Mouse (Mus musculus): Measurements from ENCODE around the gene Defb36. TPM values are rescaled to one million over a fixed set of nuclear protein-coding genes. Genes with fewer than 3 reads are reported as not detected.

The Defb36 gene
- polyA plus RNA-seq (2016; fragmentation: Nextera tagmentation; extraction: Ambion mirVana) = not detected in 2 replicates

DNA sequence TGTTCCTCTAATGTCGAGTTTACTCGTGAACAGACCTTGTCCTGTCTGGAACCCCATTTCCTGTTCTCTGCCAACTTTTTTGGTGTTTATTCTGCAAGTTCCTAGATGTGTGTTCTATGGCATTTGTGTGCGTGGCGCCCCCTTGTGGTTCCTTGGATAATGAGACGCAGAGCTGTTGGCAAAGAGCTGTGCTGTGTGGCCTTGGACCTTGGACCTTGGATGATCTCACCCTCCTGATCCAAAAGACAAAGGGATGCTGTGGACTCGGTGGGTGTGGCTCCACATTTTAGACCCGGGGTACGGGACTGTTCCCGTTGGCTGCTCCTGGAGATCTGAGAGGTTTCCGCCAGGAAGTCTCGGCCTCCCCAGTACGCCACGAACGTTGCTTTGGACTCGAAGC, at the start of gene Defb36:
Gene Defb36 (plus strand): TSS at position 271 of the 400 bp plus-strand sequence.
- H3K27ac ChIP-seq (replicated peaks) = no peak within 1 kb of the TSS
- no peaks in the 10 kb centered on the region for H3K27me3 ChIP-seq
- H3K4me1 ChIP-seq = no peaks in the 10 kb centered on the region
- H3K4me2 ChIP-seq (replicated peaks) = no peak within 1 kb of the TSS
- WGBS = 86% methylated on average over 15 of the region's 15 CpGs
- ATAC-seq (ENCODE audit: low FRiP score, low read depth) = no peak
- H3K9ac ChIP-seq (replicated peaks) = no peak within 1 kb of the TSS
- no peak within 1 kb of the TSS for H3K4me3 ChIP-seq
- no peaks in the 10 kb centered on the region for H3K36me3 ChIP-seq
- no peaks in the 10 kb centered on the region for H3K9me3 ChIP-seq

DNA sequence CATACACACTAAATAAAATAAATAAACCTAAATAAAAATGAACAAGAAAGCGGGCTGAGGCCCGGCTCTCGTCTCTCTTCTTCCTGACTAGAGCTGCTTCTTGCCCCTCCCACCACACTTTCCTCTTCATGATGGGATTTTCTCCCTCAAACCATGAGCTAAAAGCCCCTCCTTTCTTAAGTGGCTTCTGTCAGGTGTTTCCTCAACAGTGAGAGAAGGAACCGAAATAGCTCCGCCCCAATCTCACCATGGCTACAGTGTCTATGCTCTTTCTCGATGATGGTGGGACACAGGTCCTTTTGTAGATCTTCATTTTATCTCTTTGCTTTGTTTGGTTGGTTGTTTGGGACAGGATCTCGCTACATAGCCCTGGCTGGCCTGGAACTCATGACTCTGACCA, 47.5 kb upstream of the Defb36 start:
- Histone ChIP-seq H3K9ac (replicated peaks) (no peak overlapping the region), H3K36me3 (no peaks in the 10 kb centered on the region), H3K27me3 (no peaks in the 10 kb centered on the region), H3K9me3 (no peaks in the 10 kb centered on the region), H3K4me2 (replicated peaks) (no peak overlapping the region), H3K4me1 (peaks cover 2% of the 10 kb centered on the region; the same call in 1 of the 2 replicates), H3K4me3 (no peak overlapping the region), H3K27ac (replicated peaks) (no peak overlapping the region)
- no peak for ATAC-seq (ENCODE audit: low FRiP score, low read depth)
- WGBS = 92% methylated on average over 7 of the region's 7 CpGs

DNA sequence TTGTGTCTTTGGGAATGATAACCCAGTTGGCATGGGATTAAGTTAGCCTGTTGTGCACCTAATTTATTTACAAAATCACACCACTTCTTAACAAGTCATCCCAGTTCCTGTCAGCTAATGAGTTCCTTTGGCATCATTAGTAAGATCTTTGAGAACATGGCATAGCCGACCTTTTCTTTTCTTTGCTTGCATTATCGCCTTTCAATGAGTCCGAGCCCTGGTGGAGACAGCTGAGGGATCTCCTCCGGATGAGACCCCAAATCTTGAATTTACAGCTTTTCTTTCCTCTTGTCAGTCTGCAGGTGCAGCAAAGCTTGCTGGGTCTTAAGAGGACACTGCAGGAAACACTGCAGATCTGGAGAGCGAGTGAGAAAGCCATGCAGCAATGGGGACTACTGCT, 35.1 kb upstream of the Defb36 start, which contains the start of gene Gm17416:
Gene Gm17416 (plus strand): TSS at position 301 of the 400 bp plus-strand sequence.
- Histone ChIP-seq H3K9ac (replicated peaks) (no peak within 1 kb of the TSS), H3K27me3 (no peaks in the 10 kb centered on the region), H3K27ac (replicated peaks) (no peak within 1 kb of the TSS), H3K4me2 (replicated peaks) (no peak within 1 kb of the TSS), H3K36me3 (no peaks in the 10 kb centered on the region), H3K9me3 (no peaks in the 10 kb centered on the region), H3K4me3 (no peak within 1 kb of the TSS), H3K4me1 (no peaks in the 10 kb centered on the region)
- no peak for ATAC-seq (ENCODE audit: low FRiP score, low read depth)
- 88% methylated on average over 5 of the region's 5 CpGs for WGBS

DNA sequence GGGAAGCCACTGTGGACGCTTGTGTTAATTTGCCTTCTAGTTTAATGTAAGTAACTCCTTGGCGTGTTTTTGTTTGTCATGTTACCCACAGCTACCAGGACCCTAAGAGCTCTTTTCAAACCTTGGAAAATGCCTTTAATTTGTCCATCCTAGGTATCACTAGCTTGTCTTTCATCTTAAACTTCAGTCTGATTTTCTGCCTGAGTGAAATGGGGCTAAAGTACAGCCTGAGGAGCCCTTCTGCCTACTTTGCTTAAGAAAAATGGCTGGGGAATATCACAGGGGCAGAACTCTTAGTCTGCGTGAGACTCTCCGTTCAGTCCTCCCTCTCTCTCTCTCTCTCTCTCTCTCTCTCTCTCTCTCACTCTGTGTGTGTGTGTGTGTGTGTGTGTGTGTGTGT, 34.2 kb upstream of the Defb36 start:
- Histone ChIP-seq H3K9ac (replicated peaks) (no peak overlapping the region), H3K36me3 (no peaks in the 10 kb centered on the region), H3K9me3 (no peaks in the 10 kb centered on the region), H3K27me3 (no peaks in the 10 kb centered on the region), H3K4me3 (no peak overlapping the region), H3K4me2 (replicated peaks) (no peak overlapping the region), H3K27ac (replicated peaks) (no peak overlapping the region), H3K4me1 (no peaks in the 10 kb centered on the region)
- 80% methylated on average over 4 of the region's 4 CpGs for WGBS
- ATAC-seq (ENCODE audit: low FRiP score, low read depth) = no peak

DNA sequence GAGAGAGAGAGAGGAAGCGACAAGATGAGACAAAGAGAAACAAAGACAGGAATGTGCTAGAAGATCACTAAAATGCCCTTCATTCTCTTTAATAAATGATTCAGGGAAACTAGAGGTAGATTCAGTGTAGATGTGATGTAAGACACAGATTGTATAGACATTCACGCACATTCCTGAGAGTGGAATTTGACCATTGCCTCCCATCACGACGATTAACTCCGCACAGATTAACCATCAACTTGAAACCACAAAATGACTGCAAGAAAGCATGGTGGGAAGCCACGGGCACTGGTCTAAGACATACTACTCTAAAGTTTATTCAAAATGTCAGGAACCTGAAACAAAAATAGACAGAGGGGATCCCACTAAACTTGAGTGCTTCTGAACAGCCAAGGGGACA, 33.8 kb upstream of the Defb36 start:
- Histone ChIP-seq H3K27me3 (no peaks in the 10 kb centered on the region), H3K9me3 (no peaks in the 10 kb centered on the region), H3K36me3 (no peaks in the 10 kb centered on the region), H3K4me3 (no peak overlapping the region), H3K27ac (replicated peaks) (no peak overlapping the region), H3K4me2 (replicated peaks) (no peak overlapping the region), H3K4me1 (no peaks in the 10 kb centered on the region), H3K9ac (replicated peaks) (no peak overlapping the region)
- ATAC-seq (ENCODE audit: low FRiP score, low read depth) = no peak
- WGBS = 89% methylated on average over 6 of the region's 6 CpGs

DNA sequence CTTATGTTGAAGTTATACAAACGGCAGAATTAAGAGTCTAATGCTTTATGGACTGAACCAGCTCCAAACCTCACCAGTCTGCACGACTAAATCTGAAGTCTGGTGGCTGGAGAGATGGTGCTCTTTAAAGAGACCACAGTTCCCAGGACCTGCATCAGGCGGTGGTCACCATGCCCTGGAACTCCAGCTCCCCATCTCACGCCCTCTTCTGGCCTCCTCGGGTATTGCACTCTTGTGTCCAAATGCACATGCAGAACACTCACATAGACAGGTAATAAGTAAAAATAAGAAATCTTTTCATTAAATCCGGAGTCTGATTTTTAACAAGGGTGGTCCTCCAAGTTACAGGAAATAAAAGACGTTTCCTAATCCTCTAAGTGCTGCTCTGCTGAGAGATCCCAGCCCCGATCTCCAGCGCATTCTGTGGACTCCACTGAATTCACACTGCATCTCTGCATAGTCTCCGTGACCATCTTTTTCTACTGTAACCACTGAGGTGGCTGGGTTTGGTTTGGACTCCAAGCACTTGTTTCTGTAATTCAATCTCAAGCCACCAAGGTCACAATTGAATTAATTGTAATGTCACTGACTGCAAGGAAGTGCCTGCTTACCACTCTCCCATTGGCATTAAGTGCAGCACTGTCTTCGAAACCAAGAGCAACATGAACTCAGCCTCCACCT, 31.9 kb upstream of the Defb36 start, which contains the start of gene Defb21:
Gene Defb21 (plus strand): TSS at position 631 of the 681 bp plus-strand sequence.
- Histone ChIP-seq H3K27me3 (no peaks in the 10 kb centered on the region), H3K9me3 (no peaks in the 10 kb centered on the region), H3K4me2 (replicated peaks) (no peak within 1 kb of the TSS), H3K4me1 (no peaks in the 10 kb centered on the region), H3K4me3 (no peak within 1 kb of the TSS), H3K9ac (replicated peaks) (no peak within 1 kb of the TSS), H3K27ac (replicated peaks) (no peak within 1 kb of the TSS), H3K36me3 (no peaks in the 10 kb centered on the region)
- 66% methylated on average over 11 of the region's 11 CpGs for WGBS
- no peak for ATAC-seq (ENCODE audit: low FRiP score, low read depth)

DNA sequence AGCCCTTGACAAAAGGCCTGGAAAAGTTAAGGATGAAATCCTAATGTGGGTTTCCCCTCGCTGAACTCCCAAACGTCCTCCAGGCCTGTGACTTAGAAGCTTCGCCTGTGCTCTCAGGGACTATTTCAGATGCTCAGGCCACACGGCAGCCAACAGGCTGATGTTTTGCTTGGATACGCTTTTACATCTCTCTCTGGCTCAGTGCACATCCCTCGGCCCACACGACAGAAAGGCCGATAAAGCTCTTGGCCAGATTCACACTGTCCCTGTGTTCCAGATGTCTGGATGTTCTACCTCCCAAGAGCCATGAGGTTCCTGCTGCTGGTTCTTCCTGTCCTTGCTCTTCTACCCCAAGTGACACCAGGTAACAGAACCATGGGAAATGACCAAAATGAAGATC, 30.6 kb upstream of the Defb36 start:
- Histone ChIP-seq H3K4me1 (no peaks in the 10 kb centered on the region), H3K4me2 (replicated peaks) (no peak overlapping the region), H3K4me3 (no peak overlapping the region), H3K27me3 (no peaks in the 10 kb centered on the region), H3K9me3 (no peaks in the 10 kb centered on the region), H3K36me3 (no peaks in the 10 kb centered on the region), H3K9ac (replicated peaks) (no peak overlapping the region), H3K27ac (replicated peaks) (no peak overlapping the region)
- 90% methylated on average over 8 of the region's 8 CpGs for WGBS
- no peak for ATAC-seq (ENCODE audit: low FRiP score, low read depth)

DNA sequence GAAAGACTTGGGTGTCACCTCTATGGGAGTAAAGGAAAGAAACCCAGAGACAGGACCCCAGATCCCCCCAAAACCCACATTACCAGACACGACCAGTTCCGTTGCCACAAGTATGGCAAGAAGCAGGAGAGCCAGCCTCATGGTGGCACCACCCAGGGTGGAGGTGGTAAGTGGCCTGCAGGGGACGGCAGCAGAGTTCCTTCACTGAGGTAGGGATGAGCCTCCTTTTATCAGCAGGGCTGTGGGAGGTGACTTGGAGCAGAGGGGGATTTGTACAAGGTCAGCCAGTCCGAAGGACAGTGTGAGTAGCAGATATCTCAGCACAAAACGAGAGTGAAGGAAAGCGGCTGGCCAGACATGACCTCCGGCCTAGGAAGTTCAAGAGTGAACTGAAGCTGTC, 24.0 kb upstream of the Defb36 start, which contains the start of gene Defb19:
Gene Defb19 (minus strand): TSS at position 206 of the 400 bp plus-strand sequence.
- WGBS = 75% methylated on average over 7 of the region's 7 CpGs
- no peak for ATAC-seq (ENCODE audit: low FRiP score, low read depth)
- H3K27ac ChIP-seq (replicated peaks) = no peak within 1 kb of the TSS

DNA sequence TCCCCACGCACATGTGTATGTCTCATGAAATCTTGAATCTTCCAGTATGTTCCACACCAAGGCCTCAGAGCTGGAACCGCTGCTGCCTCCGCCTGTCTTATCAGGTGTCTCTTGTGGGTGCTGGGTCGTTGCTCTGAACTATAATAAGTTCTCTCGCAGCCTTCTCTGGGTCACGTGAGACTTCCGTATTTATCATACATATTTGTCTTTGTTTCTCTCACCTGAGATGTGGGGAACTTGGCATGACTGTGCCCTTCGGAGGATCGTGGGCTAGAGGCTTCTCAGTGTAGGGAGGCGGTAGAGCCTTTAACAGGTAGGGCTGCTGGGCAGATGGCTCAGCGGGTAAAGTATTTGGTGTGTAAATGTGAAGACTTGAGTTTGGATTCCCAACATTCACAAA, 23.5 kb upstream of the Defb36 start:
- no peak overlapping the region for H3K4me3 ChIP-seq
- H3K27ac ChIP-seq (replicated peaks) = no peak overlapping the region
- H3K27me3 ChIP-seq = no peaks in the 10 kb centered on the region
- H3K4me1 ChIP-seq = no peaks in the 10 kb centered on the region
- no peak for ATAC-seq (ENCODE audit: low FRiP score, low read depth)
- H3K9ac ChIP-seq (replicated peaks) = no peak overlapping the region
- no peaks in the 10 kb centered on the region for H3K36me3 ChIP-seq
- no peaks in the 10 kb centered on the region for H3K9me3 ChIP-seq
- H3K4me2 ChIP-seq (replicated peaks) = no peak overlapping the region
- 92% methylated on average over 11 of the region's 11 CpGs for WGBS

More for the DNA sequence above, 24.0 kb upstream of the Defb36 start, which contains the start of gene Defb19:
- H3K4me3 ChIP-seq = no peak within 1 kb of the TSS
- H3K27me3 ChIP-seq = no peaks in the 10 kb centered on the region
- H3K9ac ChIP-seq (replicated peaks) = no peak within 1 kb of the TSS
- no peaks in the 10 kb centered on the region for H3K4me1 ChIP-seq
- H3K36me3 ChIP-seq = no peaks in the 10 kb centered on the region
- H3K9me3 ChIP-seq = no peaks in the 10 kb centered on the region
- no peak within 1 kb of the TSS for H3K4me2 ChIP-seq (replicated peaks)

DNA sequence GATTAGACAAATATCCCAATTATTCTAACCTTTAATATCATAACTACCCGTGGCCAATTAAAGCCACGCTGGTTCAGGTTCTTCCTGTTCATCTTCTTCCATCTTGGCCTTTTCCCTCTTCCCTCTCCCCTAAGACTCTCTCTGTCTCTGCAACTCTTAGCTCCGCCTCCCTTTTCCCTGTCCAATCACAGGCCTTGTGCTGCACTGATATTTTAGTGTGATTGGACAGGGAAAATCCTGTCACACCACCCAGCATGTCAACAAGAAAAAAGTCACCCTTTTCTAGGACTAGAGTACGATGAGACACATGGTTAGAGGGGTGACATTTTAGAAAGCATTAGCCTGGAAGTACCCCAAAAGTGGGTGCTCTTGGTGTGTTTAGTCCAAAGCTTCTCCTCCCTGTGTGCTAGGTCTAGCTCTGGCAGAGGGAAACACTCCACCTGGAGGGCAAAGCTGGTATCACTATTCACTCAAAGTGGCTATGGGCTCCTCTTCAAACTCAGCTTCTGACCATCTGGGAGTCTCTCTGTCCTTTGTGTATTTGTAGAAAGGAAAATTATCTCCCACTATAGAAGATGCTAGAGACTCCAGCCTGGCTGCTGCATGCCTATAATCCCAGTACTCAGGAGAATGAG, 17.1 kb upstream of the Defb36 start:
- H3K9me3 ChIP-seq = no peaks in the 10 kb centered on the region
- H3K4me2 ChIP-seq (replicated peaks) = no peak overlapping the region
- peaks cover 3% of the 10 kb centered on the region; the same call in 1 of the 2 replicates for H3K4me1 ChIP-seq
- ATAC-seq (ENCODE audit: low FRiP score, low read depth) = no peak
- H3K27me3 ChIP-seq = no peaks in the 10 kb centered on the region
- 78% methylated on average over 4 of the region's 4 CpGs for WGBS
- no peak overlapping the region for H3K9ac ChIP-seq (replicated peaks)
- no peak overlapping the region for H3K27ac ChIP-seq (replicated peaks)
- H3K4me3 ChIP-seq = no peak overlapping the region
- H3K36me3 ChIP-seq = no peaks in the 10 kb centered on the region

DNA sequence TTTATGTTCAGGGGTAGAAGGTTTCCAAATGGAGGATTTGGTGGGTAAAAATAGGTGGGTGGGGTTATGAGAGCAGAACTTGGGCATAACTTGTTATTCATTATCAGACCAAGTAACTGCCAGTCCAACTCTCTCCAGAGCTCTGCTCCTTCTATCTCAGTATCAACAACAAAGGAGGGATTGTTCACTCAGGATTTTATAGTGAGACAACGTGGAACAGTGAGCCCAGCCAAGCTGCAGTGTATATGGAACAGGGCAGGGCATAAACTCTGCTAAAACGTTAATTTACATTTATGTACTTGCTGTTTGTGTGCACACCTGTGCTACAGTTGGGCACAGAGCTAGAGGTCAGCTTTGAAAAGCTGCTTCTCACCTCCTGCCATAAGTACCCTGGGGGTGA, 15.7 kb upstream of the Defb36 start:
- Histone ChIP-seq H3K9ac (replicated peaks) (no peak overlapping the region), H3K36me3 (no peaks in the 10 kb centered on the region), H3K9me3 (no peaks in the 10 kb centered on the region), H3K27ac (replicated peaks) (no peak overlapping the region), H3K27me3 (no peaks in the 10 kb centered on the region), H3K4me3 (no peak overlapping the region), H3K4me2 (replicated peaks) (no peak overlapping the region), H3K4me1 (peaks cover 3% of the 10 kb centered on the region; the same call in 1 of the 2 replicates)
- WGBS = 63% methylated on average over 2 of the region's 2 CpGs
- no peak for ATAC-seq (ENCODE audit: low FRiP score, low read depth)

DNA sequence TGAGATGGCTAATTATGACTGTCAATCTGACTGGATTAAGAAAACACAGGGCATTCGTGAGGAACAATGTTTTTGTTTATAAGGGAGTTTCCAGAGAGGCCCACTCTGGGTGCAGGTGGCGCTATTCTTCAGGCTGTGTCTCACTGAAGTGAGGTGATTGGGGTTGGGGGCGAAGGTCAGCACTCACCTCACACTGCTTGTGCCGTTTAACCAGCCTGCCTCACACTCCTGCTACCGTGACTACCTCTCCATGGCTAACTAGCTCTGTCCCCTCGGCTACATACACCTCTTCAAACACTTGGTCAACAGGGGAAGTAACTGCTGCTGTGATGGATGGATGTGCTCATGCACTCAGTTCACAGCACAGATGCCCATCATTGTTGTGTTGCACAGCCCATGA, 15.1 kb upstream of the Defb36 start:
- no peaks in the 10 kb centered on the region for H3K27me3 ChIP-seq
- no peak overlapping the region for H3K4me2 ChIP-seq (replicated peaks)
- no peak overlapping the region for H3K9ac ChIP-seq (replicated peaks)
- H3K4me1 ChIP-seq = peaks cover 3% of the 10 kb centered on the region; the same call in 1 of the 2 replicates
- 53% methylated on average over 6 of the region's 6 CpGs for WGBS
- no peak for ATAC-seq (ENCODE audit: low FRiP score, low read depth)
- no peaks in the 10 kb centered on the region for H3K9me3 ChIP-seq
- no peak overlapping the region for H3K4me3 ChIP-seq
- no peak overlapping the region for H3K27ac ChIP-seq (replicated peaks)
- no peaks in the 10 kb centered on the region for H3K36me3 ChIP-seq

Data from midbrain, embryonic 12.5 days (tissue).